Mouse (Mus musculus): ENCODE data around the gene Klk9. TPM values are rescaled to one million over a fixed set of nuclear protein-coding genes. Genes with fewer than 3 reads are reported as not detected.

The Klk9 gene
- polyA plus RNA-seq, 1 experiment from 2014 or later, result not detected

GRCm38 (mm10) chr7:43799876-43800275 lies 8.2 kb downstream of the Klk9 start:
- Histone ChIP-seq H3K27ac (ENCODE audit: low read depth, low read length) (no peak overlapping the region), H3K27me3 (ENCODE audit: control insufficient read depth, insufficient read depth, low read length) (peaks cover 11% of the 10 kb centered on the region; the same call in 1 of the 2 replicates), H3K9me3 (replicated peaks; ENCODE audit: control insufficient read depth, low read length) (no peaks in the 10 kb centered on the region), H3K9ac (ENCODE audit: low read depth, low read length) (no peak overlapping the region), H3K4me3 (ENCODE audit: low read depth, low read length) (no peak overlapping the region), H3K4me2 (no peak overlapping the region), H3K4me1 (ENCODE audit: control insufficient read depth, insufficient read depth, low read length) (0 out of 2 replicates have a peak, but pooled peaks cover 3% of the 10 kb centered on the region), H3K36me3 (ENCODE audit: control insufficient read depth, insufficient read depth, low read length) (no peaks in the 10 kb centered on the region)
- 71% methylated on average over 7 of the region's 7 CpGs for WGBS (ENCODE audit: insufficient replicate concordance)
- ATAC-seq (replicated peaks; ENCODE audit: insufficient number of reproducible peaks, low FRiP score, low TSS enrichment), result no peak

- Histone ChIP-seq H3K4me1 (ENCODE audit: control insufficient read depth, insufficient read depth, low read length) (no peaks in the 10 kb centered on the region), H3K27ac (ENCODE audit: low read depth, low read length) (no peak within 1 kb of the TSS), H3K27me3 (ENCODE audit: control insufficient read depth, insufficient read depth, low read length) (peaks cover 2% of the 10 kb centered on the region; the same call in 1 of the 2 replicates), H3K9me3 (replicated peaks; ENCODE audit: control insufficient read depth, low read length) (no peaks in the 10 kb centered on the region), H3K4me3 (ENCODE audit: low read depth, low read length) (no peak within 1 kb of the TSS), H3K9ac (ENCODE audit: low read depth, low read length) (no peak within 1 kb of the TSS), H3K4me2 (no peak within 1 kb of the TSS), H3K36me3 (ENCODE audit: control insufficient read depth, insufficient read depth, low read length) (no peaks in the 10 kb centered on the region)
- ATAC-seq (replicated peaks; ENCODE audit: insufficient number of reproducible peaks, low FRiP score, low TSS enrichment), result no peak
- WGBS (ENCODE audit: insufficient replicate concordance), result 43% methylated on average over 5 of the region's 5 CpGs
Observed at GRCm38 (mm10) chr7:43810994-43811393, 19.3 kb downstream of the Klk9 start, which contains the start of gene Klk7. Klk7 (plus strand) TSS chr7:43811294.

DNA sequence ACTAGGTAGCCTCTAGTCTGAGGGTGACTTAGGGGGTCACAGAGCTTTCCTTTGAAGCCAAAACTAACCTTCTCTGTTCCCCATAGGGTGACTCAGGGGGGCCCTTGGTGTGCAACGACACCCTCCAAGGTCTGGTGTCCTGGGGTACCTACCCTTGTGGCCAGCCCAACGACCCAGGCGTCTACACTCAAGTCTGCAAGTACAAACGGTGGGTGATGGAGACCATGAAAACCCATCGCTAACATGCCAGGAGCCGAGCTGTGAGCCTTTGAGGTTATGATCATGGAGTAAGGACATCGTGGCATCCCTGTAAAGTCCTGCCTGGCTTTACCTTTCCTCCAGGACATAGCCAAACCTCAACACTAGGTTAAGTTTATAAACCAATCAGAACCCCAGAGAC lies 23.5 kb downstream of the Klk9 start:
- H3K36me3 ChIP-seq (ENCODE audit: control insufficient read depth, insufficient read depth, low read length), result no peaks in the 10 kb centered on the region
- no peaks in the 10 kb centered on the region for H3K9me3 ChIP-seq (replicated peaks; ENCODE audit: control insufficient read depth, low read length)
- H3K27me3 ChIP-seq (ENCODE audit: control insufficient read depth, insufficient read depth, low read length), result peaks cover 2% of the 10 kb centered on the region; the same call in 1 of the 2 replicates
- H3K9ac ChIP-seq (ENCODE audit: low read depth, low read length), result no peak overlapping the region
- H3K27ac ChIP-seq (ENCODE audit: low read depth, low read length), result no peak overlapping the region
- H3K4me3 ChIP-seq (ENCODE audit: low read depth, low read length), result no peak overlapping the region
- 83% methylated on average over 7 of the region's 7 CpGs for WGBS (ENCODE audit: insufficient replicate concordance)
- H3K4me1 ChIP-seq (ENCODE audit: control insufficient read depth, insufficient read depth, low read length), result no peaks in the 10 kb centered on the region
- no peak for ATAC-seq (replicated peaks; ENCODE audit: insufficient number of reproducible peaks, low FRiP score, low TSS enrichment)
- H3K4me2 ChIP-seq, result no peak overlapping the region

GRCm38 (mm10) chr7:43816746-43817145 lies 25.1 kb downstream of the Klk9 start:
- no peak overlapping the region for H3K4me2 ChIP-seq
- no peaks in the 10 kb centered on the region for H3K9me3 ChIP-seq (replicated peaks; ENCODE audit: control insufficient read depth, low read length)
- H3K27me3 ChIP-seq (ENCODE audit: control insufficient read depth, insufficient read depth, low read length), result no peaks in the 10 kb centered on the region
- no peak for ATAC-seq (replicated peaks; ENCODE audit: insufficient number of reproducible peaks, low FRiP score, low TSS enrichment)
- no peak overlapping the region for H3K9ac ChIP-seq (ENCODE audit: low read depth, low read length)
- no peak overlapping the region for H3K4me3 ChIP-seq (ENCODE audit: low read depth, low read length)
- no peaks in the 10 kb centered on the region for H3K36me3 ChIP-seq (ENCODE audit: control insufficient read depth, insufficient read depth, low read length)
- H3K4me1 ChIP-seq (ENCODE audit: control insufficient read depth, insufficient read depth, low read length), result no peaks in the 10 kb centered on the region
- no peak overlapping the region for H3K27ac ChIP-seq (ENCODE audit: low read depth, low read length)

GRCm38 (mm10) chr7:43821581-43821980 lies 29.9 kb downstream of the Klk9 start:
- Histone ChIP-seq H3K27ac (ENCODE audit: low read depth, low read length) (no peak overlapping the region), H3K36me3 (ENCODE audit: control insufficient read depth, insufficient read depth, low read length) (no peaks in the 10 kb centered on the region), H3K27me3 (ENCODE audit: control insufficient read depth, insufficient read depth, low read length) (no peaks in the 10 kb centered on the region), H3K4me1 (ENCODE audit: control insufficient read depth, insufficient read depth, low read length) (no peaks in the 10 kb centered on the region), H3K9ac (ENCODE audit: low read depth, low read length) (no peak overlapping the region), H3K4me3 (ENCODE audit: low read depth, low read length) (no peak overlapping the region), H3K9me3 (replicated peaks; ENCODE audit: control insufficient read depth, low read length) (no peaks in the 10 kb centered on the region), H3K4me2 (no peak overlapping the region)
- 80% methylated on average over 7 of the region's 7 CpGs for WGBS (ENCODE audit: insufficient replicate concordance)
- ATAC-seq (replicated peaks; ENCODE audit: insufficient number of reproducible peaks, low FRiP score, low TSS enrichment), result no peak

- H3K9ac ChIP-seq (ENCODE audit: low read depth, low read length), result no peak within 1 kb of the TSS
- no peaks in the 10 kb centered on the region for H3K27me3 ChIP-seq (ENCODE audit: control insufficient read depth, insufficient read depth, low read length)
- no peak within 1 kb of the TSS for H3K4me2 ChIP-seq
- H3K4me1 ChIP-seq (ENCODE audit: control insufficient read depth, insufficient read depth, low read length), result no peaks in the 10 kb centered on the region
- H3K36me3 ChIP-seq (ENCODE audit: control insufficient read depth, insufficient read depth, low read length), result no peaks in the 10 kb centered on the region
- no peak within 1 kb of the TSS for H3K4me3 ChIP-seq (ENCODE audit: low read depth, low read length)
- ATAC-seq (replicated peaks; ENCODE audit: insufficient number of reproducible peaks, low FRiP score, low TSS enrichment), result no peak
- 74% methylated on average over 10 of the region's 10 CpGs for WGBS (ENCODE audit: insufficient replicate concordance)
- H3K9me3 ChIP-seq (replicated peaks; ENCODE audit: control insufficient read depth, low read length), result no peaks in the 10 kb centered on the region
- no peak within 1 kb of the TSS for H3K27ac ChIP-seq (ENCODE audit: low read depth, low read length)
Observed at GRCm38 (mm10) chr7:43824199-43824598, 32.5 kb downstream of the Klk9 start, which contains the start of gene Klk6. Klk6 (plus strand) TSS chr7:43824499.

DNA sequence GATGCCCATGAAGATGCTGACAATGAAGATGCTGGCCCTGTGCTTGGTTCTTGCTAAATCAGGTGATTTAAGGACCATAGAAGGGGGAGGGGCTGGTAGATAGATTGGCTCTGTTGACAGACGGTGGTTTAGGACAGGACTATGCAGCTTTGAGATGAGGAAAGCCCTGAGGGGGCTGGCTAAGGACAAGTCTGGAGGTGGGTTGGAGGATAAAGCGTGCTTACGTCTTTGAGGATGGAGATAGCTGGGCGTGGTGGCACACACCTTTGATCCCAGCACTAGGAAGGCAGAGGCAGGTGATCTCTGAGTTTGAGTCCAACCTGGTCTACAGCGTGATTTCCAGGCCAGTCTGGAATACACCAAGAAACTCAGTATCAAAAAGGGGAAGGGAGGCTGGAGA lies 34.4 kb downstream of the Klk9 start:
- no peak overlapping the region for H3K4me3 ChIP-seq (ENCODE audit: low read depth, low read length)
- ATAC-seq (replicated peaks; ENCODE audit: insufficient number of reproducible peaks, low FRiP score, low TSS enrichment), result no peak

GRCm38 (mm10) chr7:43827706-43828105 lies 36.0 kb downstream of the Klk9 start:
- no peak for ATAC-seq (replicated peaks; ENCODE audit: insufficient number of reproducible peaks, low FRiP score, low TSS enrichment)
- no peak overlapping the region for H3K27ac ChIP-seq (ENCODE audit: low read depth, low read length)
- no peak overlapping the region for H3K4me2 ChIP-seq
- WGBS (ENCODE audit: insufficient replicate concordance), result 73% methylated on average over 4 of the region's 4 CpGs
- no peaks in the 10 kb centered on the region for H3K4me1 ChIP-seq (ENCODE audit: control insufficient read depth, insufficient read depth, low read length)
- no peak overlapping the region for H3K4me3 ChIP-seq (ENCODE audit: low read depth, low read length)
- no peaks in the 10 kb centered on the region for H3K27me3 ChIP-seq (ENCODE audit: control insufficient read depth, insufficient read depth, low read length)
- no peak overlapping the region for H3K9ac ChIP-seq (ENCODE audit: low read depth, low read length)
- no peaks in the 10 kb centered on the region for H3K9me3 ChIP-seq (replicated peaks; ENCODE audit: control insufficient read depth, low read length)
- H3K36me3 ChIP-seq (ENCODE audit: control insufficient read depth, insufficient read depth, low read length), result no peaks in the 10 kb centered on the region

More for the DNA sequence above, 34.4 kb downstream of the Klk9 start:
- no peaks in the 10 kb centered on the region for H3K9me3 ChIP-seq (replicated peaks; ENCODE audit: control insufficient read depth, low read length)
- WGBS (ENCODE audit: insufficient replicate concordance), result 81% methylated on average over 5 of the region's 5 CpGs
- no peak overlapping the region for H3K27ac ChIP-seq (ENCODE audit: low read depth, low read length)
- H3K4me1 ChIP-seq (ENCODE audit: control insufficient read depth, insufficient read depth, low read length), result no peaks in the 10 kb centered on the region
- no peaks in the 10 kb centered on the region for H3K27me3 ChIP-seq (ENCODE audit: control insufficient read depth, insufficient read depth, low read length)
- H3K9ac ChIP-seq (ENCODE audit: low read depth, low read length), result no peak overlapping the region
- H3K4me2 ChIP-seq, result no peak overlapping the region
- H3K36me3 ChIP-seq (ENCODE audit: control insufficient read depth, insufficient read depth, low read length), result no peaks in the 10 kb centered on the region

GRCm38 (mm10) chr7:43829006-43829405 lies 37.3 kb downstream of the Klk9 start:
- H3K27ac ChIP-seq (ENCODE audit: low read depth, low read length), result no peak overlapping the region
- H3K36me3 ChIP-seq (ENCODE audit: control insufficient read depth, insufficient read depth, low read length), result no peaks in the 10 kb centered on the region
- no peaks in the 10 kb centered on the region for H3K4me1 ChIP-seq (ENCODE audit: control insufficient read depth, insufficient read depth, low read length)
- no peak overlapping the region for H3K9ac ChIP-seq (ENCODE audit: low read depth, low read length)
- no peaks in the 10 kb centered on the region for H3K27me3 ChIP-seq (ENCODE audit: control insufficient read depth, insufficient read depth, low read length)
- no peak overlapping the region for H3K4me2 ChIP-seq
- no peak overlapping the region for H3K4me3 ChIP-seq (ENCODE audit: low read depth, low read length)
- WGBS (ENCODE audit: insufficient replicate concordance), result 90% methylated on average over 8 of the region's 8 CpGs
- ATAC-seq (replicated peaks; ENCODE audit: insufficient number of reproducible peaks, low FRiP score, low TSS enrichment), result no peak
- H3K9me3 ChIP-seq (replicated peaks; ENCODE audit: control insufficient read depth, low read length), result no peaks in the 10 kb centered on the region

All from heart, embryonic 11.5 days (tissue).